Mouse (Mus musculus): ENCODE data around the gene Ndst4. TPM values are rescaled to one million over a fixed set of nuclear protein-coding genes. Genes with fewer than 3 reads are reported as not detected.

Ndst4 gene
- not detected for total RNA-seq (2021)
- long read RNA-seq, experiment 1, result 0 reads
- long read RNA-seq, experiment 2, result 0 reads

DNA sequence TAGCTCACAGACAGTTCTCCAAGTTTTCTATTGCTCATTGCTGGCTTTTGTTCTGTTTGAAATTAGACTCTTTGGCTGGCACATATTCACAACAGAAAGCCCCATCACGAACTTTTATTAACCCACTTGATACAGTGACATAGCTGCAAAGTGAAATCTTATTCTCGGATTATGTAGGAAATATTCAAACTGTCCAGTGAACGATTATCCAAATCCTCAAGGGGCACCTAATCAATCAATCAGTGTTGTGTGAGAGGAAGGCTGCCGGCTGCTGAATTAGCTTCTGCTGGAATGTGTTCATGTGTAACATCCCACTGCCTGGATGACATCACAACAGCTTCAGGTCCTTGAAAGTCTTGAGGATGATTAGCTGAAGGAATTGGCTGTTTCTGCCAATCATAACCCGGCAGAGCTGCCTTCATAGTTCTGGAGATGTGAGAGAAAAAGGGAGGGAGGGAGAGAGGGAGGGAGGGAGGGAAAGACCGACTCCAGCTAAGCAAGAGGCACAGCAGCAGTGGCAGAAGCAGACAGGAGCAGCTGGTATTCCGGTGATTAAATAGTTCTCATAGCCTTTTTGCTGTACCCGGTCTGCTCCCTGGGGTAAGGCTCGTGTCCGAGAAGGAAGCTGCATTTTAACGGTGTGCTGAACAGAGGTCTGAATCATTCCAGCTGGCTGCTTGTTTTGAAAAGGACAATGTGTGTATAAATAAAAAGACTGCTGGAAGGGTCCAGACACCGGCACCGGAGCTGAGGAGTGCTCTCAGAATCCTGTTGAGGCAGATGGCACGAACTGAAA, at the start of gene Ndst4:
TSS of gene Ndst4 (plus strand) at position 476 of the 796 bp plus-strand sequence.
- no peak for DNase-seq

- DNase-seq, result no peak
Measured at GRCm38 (mm10) chr3:125397443-125397842, 6.4 kb upstream of the Ndst4 start.

- peak in 1 of 2 experiments; percentile 1 for DNase-seq
Measured at GRCm38 (mm10) chr3:125406456-125406855, 2.6 kb downstream of the Ndst4 start.

GRCm38 (mm10) chr3:125406991-125407390, 3.1 kb downstream of the Ndst4 start:
- no peak for DNase-seq

- DNase-seq, result no peak
Measured at GRCm38 (mm10) chr3:125466894-125467652, 63.2 kb downstream of the Ndst4 start.

DNA sequence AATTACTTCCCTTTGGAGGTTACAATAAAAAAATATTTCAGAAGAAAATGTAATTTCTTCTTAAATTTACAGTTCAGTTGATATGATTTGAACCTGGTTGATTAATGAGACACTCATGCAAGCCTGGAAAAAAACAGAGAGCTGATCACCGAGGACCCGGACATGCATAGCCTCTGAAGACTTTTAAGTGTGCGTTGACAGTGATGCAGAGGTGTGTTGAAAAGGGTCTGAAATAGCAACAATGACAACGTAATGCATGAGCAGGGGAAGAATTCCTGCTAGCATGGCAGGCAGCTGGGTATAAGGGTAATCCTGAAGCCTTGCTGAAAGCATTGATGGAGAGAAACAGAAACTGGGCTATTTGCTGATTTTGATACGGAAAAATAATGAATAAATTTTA, 106.2 kb downstream of the Ndst4 start:
- no peak for DNase-seq

DNA sequence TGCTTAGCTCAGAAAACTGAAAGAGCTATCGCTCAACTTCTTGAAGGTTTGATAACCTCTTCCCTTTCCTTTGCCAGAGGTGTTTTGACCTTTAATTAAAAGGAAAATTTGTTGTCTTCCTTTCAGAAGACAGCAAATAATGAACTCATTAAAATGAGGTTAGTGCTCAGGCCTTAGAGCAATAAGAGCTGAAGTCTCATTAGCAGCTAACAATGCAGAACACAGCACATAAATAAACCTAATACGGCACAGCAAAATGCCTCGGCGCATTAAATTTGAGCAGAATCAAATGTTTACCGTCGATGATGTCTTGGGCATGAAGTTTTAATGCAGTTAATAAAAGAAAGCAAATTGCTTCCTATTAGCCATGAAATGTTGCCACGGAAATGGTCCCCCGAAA, 129.5 kb downstream of the Ndst4 start:
- no peak for DNase-seq

- no peak for DNase-seq
Measured at GRCm38 (mm10) chr3:125570602-125571001, 166.7 kb downstream of the Ndst4 start.

- DNase-seq, result no peak
Measured at GRCm38 (mm10) chr3:125632233-125632632, 228.4 kb downstream of the Ndst4 start.

DNA sequence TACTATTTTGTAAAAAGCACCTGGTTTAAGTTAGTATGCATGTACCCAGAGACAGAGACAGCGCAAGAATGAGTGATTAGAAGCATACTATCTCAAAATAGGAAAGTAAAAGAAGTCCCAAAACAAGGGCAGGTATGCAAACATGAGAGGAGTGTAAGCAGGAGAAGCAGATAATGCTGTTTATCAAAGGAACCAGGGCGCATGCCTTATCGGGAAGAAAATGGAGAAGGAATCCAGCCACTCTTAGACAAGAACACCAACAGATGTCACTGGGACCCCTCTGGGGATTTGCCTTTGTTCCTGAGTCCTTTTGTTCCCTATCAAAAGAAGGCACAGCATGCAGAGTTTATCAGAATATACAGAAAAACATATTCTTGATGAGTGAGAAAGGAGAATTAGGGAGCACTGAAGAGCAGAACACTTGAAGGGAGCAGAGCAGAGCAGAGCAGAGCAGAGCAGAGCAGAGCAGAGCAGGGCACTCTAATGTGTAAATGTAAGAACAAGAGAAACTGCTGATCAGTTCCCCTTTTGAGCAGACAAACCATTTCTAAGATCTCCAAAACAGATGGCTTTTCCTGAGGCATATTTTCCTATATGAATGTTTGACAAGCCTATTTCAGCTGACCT, 251.2 kb downstream of the Ndst4 start:
- DNase-seq, result no peak

DNA sequence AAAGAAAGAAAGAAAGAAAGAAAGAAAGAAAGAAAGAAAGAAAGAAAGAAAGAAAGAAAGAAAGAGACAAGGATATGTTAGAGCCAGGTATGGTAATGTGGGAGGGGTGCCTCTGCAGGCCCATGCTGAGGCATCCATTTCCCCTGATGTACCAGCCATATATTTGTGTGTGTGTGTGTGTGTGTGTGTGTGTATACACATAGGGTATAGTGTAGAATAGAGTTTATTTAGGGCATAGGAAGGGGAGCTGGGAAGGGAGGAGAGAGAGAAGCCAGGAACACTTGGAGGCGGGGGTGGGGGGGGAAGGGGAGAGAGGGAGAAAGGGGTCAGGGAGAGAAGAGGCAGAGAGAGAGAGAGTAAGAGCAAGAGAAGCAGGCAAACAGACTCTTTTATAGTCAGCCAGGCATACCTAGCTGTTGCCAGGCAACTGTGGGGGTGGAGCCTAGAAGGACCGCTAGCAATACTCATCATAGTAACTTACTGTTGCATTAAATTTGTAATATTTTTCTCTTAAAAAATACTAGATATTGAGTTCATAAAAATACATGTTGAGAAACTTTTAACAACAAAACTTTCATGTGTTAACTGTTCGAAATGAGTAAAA, 256.3 kb downstream of the Ndst4 start:
- no peak for DNase-seq

GRCm38 (mm10) chr3:125660884-125661532, 257.1 kb downstream of the Ndst4 start:
- DNase-seq, result no peak

DNA sequence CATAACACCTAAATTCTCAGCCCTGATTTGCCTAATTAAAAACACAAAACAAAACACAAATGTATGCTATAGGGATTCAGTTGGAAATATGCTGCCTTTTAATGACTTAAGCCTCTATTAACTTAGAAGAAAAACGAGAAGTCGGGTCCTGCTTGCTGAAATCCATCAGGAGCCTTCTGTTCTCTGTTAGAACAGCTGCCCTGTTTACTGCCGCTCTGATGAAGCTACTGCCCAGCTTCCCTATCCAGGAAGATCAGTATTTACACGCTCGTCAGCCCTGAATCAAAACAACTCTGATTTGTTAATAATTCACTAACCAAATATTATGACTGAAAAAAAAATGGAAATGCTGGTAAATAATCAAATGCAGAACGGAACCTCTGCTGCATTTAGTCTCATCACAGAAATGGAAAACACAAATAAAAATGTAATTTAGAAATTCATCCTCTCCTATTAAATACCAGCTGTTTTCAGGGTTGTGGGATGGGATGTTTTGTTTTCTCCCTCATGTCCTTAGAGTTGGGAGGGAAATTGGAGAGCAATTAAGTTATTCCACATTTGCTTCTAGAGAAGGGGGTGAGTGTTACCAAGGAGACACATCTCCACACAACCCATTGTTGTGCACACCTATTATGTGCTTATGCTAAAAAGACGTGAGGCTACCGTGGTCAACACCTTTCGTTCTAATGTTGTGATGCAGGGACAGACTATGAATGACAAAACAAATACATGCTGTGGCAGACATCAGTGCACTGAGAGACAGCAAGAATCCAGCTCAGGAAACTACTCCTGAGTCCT, 270.3 kb downstream of the Ndst4 start:
- DNase-seq, result no peak

GRCm38 (mm10) chr3:125675211-125675896, 271.5 kb downstream of the Ndst4 start:
- no peak for DNase-seq

- DNase-seq, result no peak
Measured at GRCm38 (mm10) chr3:125678924-125679323, 275.0 kb downstream of the Ndst4 start.

DNA sequence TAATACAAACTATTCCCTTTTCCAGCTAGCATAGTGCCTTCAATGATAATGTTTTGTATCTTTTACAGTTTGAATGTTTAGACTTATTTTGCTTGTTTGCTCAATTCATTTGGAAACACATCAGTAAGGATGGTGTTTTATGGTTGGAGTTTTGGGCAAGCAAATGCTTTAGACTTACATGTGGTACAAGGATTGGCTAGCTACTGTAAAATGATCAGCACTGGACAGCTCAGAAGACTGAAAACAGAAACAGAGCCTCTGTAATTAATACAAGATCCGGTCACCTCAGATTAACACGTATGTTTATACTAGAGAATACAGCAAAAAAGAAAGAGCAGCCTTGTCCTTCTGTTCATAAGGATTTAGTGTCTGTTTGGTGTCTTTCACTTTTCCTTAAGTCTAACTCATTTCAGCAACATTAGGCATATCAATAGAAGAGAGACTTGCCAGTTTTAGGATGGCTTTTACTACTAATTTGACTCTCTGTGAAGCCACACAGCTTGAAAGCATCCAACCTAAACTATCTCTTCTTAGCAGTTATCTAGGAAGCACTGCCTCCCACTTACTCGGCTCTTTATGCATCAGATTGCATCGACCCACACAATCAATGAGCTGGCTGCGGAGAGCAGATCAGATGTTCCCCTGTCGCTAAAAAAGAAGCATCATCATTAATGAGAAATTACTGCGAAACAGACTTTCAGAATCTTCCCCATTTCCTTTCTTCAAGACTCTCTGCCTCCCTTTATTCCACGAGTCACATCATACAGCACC, 279.8 kb downstream of the Ndst4 start:
- DNase-seq, result no peak

GRCm38 (mm10) chr3:125684583-125684982, 280.7 kb downstream of the Ndst4 start:
- no peak for DNase-seq

DNA sequence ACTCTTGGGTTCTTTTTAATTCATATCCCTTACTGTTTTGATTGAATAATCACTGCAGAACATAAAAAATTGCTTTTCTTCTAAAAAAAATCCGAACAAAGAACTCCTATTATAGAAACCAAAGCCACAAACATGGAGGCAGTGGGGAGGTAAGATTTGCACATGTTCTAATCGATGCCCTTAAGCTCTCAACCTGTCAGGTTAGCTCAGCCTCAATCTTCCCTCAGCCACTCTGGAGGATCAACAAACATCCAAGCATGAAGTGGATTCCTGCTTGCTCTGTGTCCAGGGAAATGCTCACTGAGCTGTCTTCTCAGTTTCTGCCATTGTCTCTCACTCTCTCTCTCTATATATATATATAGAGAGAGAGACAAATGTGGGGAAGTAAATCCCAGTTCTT, 283.7 kb downstream of the Ndst4 start:
- no peak for DNase-seq

DNA sequence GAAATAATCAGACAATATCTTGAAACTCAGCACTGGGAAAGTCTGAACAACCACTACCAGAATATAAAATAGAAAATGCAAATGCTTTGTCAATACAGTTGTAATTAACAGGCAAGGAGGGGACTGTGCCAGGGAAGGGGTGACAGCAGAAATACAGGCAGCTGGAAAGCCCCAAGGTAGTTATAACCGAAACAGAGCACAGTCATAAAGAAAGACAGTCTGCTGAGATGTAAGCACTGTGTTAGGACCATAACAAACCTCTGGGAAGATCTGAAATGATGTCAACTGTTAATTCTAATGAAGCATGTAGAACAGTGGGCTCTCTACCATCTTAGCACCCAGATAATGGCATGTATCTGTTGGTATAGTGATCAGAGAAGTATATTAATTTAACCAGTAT, 287.1 kb downstream of the Ndst4 start:
- no peak for DNase-seq

- no peak for DNase-seq
Measured at GRCm38 (mm10) chr3:125722953-125723352, 319.1 kb downstream of the Ndst4 start.

Measured in heart, adult 18-20 months (tissue).